Mouse (Mus musculus): Measurements from ENCODE around the gene Nrn1.

DNA sequence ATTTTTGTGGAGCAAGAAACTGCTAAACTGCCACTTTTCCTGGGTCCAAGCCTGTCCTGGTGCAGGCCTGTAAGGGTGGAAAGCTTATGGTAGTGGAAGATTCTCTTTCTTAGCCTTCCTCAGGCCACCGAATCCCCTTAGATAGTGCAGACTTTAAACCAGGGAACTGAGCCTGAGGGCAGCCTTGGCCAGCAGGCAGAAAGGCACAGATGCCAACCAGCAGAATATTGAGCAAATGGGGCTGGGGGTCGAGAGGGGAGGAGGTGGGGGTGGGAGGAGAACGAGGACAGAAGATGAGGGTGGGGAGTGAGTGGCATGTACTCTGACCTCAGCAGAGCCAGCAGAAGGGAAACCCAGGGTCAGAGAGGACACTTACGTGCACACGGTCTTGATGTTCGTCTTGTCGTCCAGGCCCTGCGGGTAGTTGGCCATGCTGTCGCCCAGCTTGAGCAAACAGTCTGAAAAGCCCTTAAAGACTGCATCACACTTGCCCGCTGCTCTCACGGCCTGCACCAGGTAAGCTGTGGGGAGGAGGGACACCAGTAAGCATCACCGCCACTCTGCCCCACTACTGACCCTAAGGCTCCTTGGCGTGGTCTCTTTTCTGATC, 5.1 kb downstream of the Nrn1 start:
- TF ChIP-seq POLR2A (IDR thresholded peaks at IDR 0.05; ENCODE audit: extremely low read depth, insufficient read depth, low read length) (no peak), CTCF (IDR thresholded peaks at IDR 0.05; ENCODE audit: low read depth, low read length) (no peak)

Data from liver, adult 2 months (tissue).